Mouse (Mus musculus): ENCODE results near the gene Acot9. TPM values are rescaled to one million over a fixed set of nuclear protein-coding genes. Genes with fewer than 3 reads are reported as not detected.

Gene Acot9
- polyA plus RNA-seq (2016; fragmentation: Nextera tagmentation; extraction: Ambion mirVana) = 19.4 and 23.7 TPM in 2 replicates

- H3K4me3 ChIP-seq = peak within 1 kb of the TSS; percentile 58
- H3K36me3 ChIP-seq = no peaks in the 10 kb centered on the region
- peak; percentile 79 for DNase-seq (ENCODE audit: low spot score)
- no peaks in the 10 kb centered on the region for H3K27me3 ChIP-seq (ENCODE audit: insufficient read depth, poor library complexity, severe bottlenecking)
- peak within 1 kb of the TSS; percentile 79 for H3K27ac ChIP-seq
- 0 out of 2 replicates have a peak, but pooled peaks cover 3% of the 10 kb centered on the region for H3K9me3 ChIP-seq
- WGBS = 15% methylated on average over 37 of the region's 37 CpGs
- no peaks in the 10 kb centered on the region for H3K4me1 ChIP-seq (replicated peaks)
Observed at GRCm38 (mm10) chrX:155262235-155262914, at the start of gene Acot9. Gene Acot9 (plus strand): TSS chrX:155262443.

DNA sequence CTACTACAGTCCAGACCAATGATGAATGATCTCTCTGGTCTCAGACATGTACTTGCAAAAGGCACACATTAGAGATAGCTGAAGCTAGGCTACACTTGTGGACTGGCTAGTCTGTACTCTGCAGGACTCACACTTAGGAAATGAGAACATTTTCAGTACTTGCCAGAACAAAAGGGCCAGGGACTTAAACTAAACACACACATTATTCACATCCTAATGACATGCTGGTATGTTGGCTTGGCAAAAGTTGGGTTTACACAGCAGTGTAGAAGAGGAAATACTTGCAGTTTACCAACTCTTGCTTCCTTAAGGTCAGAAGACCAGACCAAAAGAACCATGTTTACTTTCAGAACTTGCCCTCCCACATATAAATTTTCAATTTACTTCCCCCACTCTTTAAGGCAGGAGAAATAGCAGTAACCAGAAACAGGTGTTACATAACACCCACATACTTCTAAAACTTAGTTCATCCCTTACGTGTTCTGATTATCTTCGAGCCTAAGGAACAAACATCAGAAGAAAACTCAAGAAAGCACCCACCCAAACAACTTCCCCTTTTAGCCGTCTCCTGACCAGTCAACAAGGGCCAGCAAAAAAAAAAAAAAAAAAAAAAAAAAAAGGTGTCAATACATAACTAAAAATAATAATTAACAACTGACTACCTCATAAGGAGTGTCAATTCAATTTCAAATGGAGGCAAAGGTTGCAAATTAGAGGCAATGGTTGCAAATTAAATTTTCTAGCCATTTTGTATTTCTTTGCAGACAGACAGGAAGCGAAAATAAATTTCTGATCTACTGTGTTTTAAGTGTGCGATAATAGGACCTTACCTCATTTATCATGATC, 47.7 kb upstream of the Acot9 start:
- no peak overlapping the region for H3K27ac ChIP-seq
- no peak overlapping the region for H3K4me3 ChIP-seq
- H3K36me3 ChIP-seq = no peaks in the 10 kb centered on the region
- H3K27me3 ChIP-seq (ENCODE audit: insufficient read depth, poor library complexity, severe bottlenecking) = no peaks in the 10 kb centered on the region
- no peak for DNase-seq (ENCODE audit: low spot score)
- no peaks in the 10 kb centered on the region for H3K4me1 ChIP-seq (replicated peaks)
- no peaks in the 10 kb centered on the region for H3K9me3 ChIP-seq
- WGBS = 91% methylated on average over 5 of the region's 5 CpGs

- H3K4me3 ChIP-seq = peak overlapping the region; percentile 56
- no peaks in the 10 kb centered on the region for H3K9me3 ChIP-seq
- WGBS = 29% methylated on average over 24 of the region's 24 CpGs
- H3K27me3 ChIP-seq (ENCODE audit: insufficient read depth, poor library complexity, severe bottlenecking) = no peaks in the 10 kb centered on the region
- DNase-seq (ENCODE audit: low spot score) = peak; percentile 31
- no peaks in the 10 kb centered on the region for H3K4me1 ChIP-seq (replicated peaks)
- H3K27ac ChIP-seq = peak overlapping the region; percentile 80
- no peaks in the 10 kb centered on the region for H3K36me3 ChIP-seq
Observed at GRCm38 (mm10) chrX:155215501-155216248, 46.6 kb upstream of the Acot9 start.

GRCm38 (mm10) chrX:155216271-155216670, 46.0 kb upstream of the Acot9 start, which contains the start of gene Sat1:
Gene Sat1 (minus strand): TSS chrX:155216449.
- Histone ChIP-seq H3K36me3 (no peaks in the 10 kb centered on the region), H3K27me3 (ENCODE audit: insufficient read depth, poor library complexity, severe bottlenecking) (no peaks in the 10 kb centered on the region), H3K9me3 (no peaks in the 10 kb centered on the region), H3K27ac (peak within 1 kb of the TSS; percentile 80), H3K4me1 (replicated peaks) (no peaks in the 10 kb centered on the region), H3K4me3 (peak within 1 kb of the TSS; percentile 56)
- DNase-seq (ENCODE audit: low spot score) = peak; percentile 84
- WGBS = 14% methylated on average over 26 of the region's 26 CpGs

- Histone ChIP-seq H3K27me3 (ENCODE audit: insufficient read depth, poor library complexity, severe bottlenecking) (no peaks in the 10 kb centered on the region), H3K4me3 (no peak overlapping the region), H3K4me1 (replicated peaks) (no peaks in the 10 kb centered on the region), H3K9me3 (no peaks in the 10 kb centered on the region), H3K27ac (no peak overlapping the region), H3K36me3 (no peaks in the 10 kb centered on the region)
- 62% methylated on average over 2 of the region's 2 CpGs for WGBS
- DNase-seq (ENCODE audit: low spot score) = no peak
Observed at GRCm38 (mm10) chrX:155218277-155218676, 44.0 kb upstream of the Acot9 start.

- Histone ChIP-seq H3K27ac (no peak overlapping the region), H3K27me3 (ENCODE audit: insufficient read depth, poor library complexity, severe bottlenecking) (no peaks in the 10 kb centered on the region), H3K9me3 (no peaks in the 10 kb centered on the region), H3K4me3 (no peak overlapping the region), H3K4me1 (replicated peaks) (no peaks in the 10 kb centered on the region), H3K36me3 (no peaks in the 10 kb centered on the region)
- DNase-seq (ENCODE audit: low spot score) = no peak
Observed at GRCm38 (mm10) chrX:155256856-155257255, 5.4 kb upstream of the Acot9 start.

- no peaks in the 10 kb centered on the region for H3K4me1 ChIP-seq (replicated peaks)
- H3K27ac ChIP-seq = no peak overlapping the region
- H3K4me3 ChIP-seq = peak overlapping the region; percentile 58
- H3K36me3 ChIP-seq = no peaks in the 10 kb centered on the region
- WGBS = 52% methylated on average over 1 of the region's 1 CpGs
- no peaks in the 10 kb centered on the region for H3K27me3 ChIP-seq (ENCODE audit: insufficient read depth, poor library complexity, severe bottlenecking)
- DNase-seq (ENCODE audit: low spot score) = no peak
- H3K9me3 ChIP-seq = 0 out of 2 replicates have a peak, but pooled peaks cover 3% of the 10 kb centered on the region
Observed at GRCm38 (mm10) chrX:155262915-155263252, 641 bp downstream of the Acot9 start.

DNA sequence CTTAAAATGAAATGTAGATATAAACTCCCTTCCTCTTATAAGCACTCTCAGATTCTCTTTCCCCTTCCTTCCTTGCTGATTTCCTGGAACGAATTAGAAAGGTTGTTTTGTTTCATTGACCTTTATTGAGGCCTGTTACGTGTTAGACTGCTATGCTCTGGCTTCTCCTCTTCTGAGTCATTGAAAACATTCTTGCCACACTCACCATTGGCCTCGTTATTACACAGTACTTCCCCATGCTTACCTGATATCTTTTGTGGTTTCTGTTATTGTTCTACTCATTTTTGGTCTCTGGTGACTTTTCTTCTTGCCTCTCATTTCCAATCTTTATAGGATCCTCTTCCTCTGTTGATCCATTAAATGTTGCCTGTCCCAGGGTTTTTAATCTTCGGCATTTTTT, 16.2 kb downstream of the Acot9 start:
- H3K36me3 ChIP-seq = no peaks in the 10 kb centered on the region
- H3K4me3 ChIP-seq = no peak overlapping the region
- H3K27ac ChIP-seq = no peak overlapping the region
- DNase-seq (ENCODE audit: low spot score) = no peak
- WGBS = 85% methylated on average over 4 of the region's 4 CpGs
- H3K27me3 ChIP-seq (ENCODE audit: insufficient read depth, poor library complexity, severe bottlenecking) = no peaks in the 10 kb centered on the region
- no peaks in the 10 kb centered on the region for H3K9me3 ChIP-seq
- no peaks in the 10 kb centered on the region for H3K4me1 ChIP-seq (replicated peaks)

GRCm38 (mm10) chrX:155280427-155281044, 18.3 kb downstream of the Acot9 start:
- Histone ChIP-seq H3K27ac (no peak overlapping the region), H3K27me3 (ENCODE audit: insufficient read depth, poor library complexity, severe bottlenecking) (no peaks in the 10 kb centered on the region)
- WGBS = 57% methylated on average over 1 of the region's 1 CpGs

DNA sequence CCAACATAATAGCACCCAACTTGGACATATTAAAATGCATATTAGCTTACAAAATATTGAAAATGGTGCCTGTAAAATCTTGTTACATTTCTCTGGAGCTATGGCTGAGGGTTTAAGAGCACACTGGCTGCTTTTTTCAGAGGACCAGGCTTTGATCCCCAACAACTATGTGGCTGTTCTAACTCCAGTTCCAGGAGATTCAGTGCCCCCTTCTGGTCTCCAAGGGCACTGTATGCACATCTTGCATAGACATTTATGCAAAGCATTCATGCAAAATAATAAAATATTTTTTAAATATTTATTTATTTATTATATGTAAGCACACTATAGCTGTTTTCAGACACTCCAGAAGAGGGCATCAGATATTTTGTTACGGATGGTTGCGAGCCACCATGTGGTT, 44.1 kb downstream of the Acot9 start:
- H3K9me3 ChIP-seq = no peaks in the 10 kb centered on the region
- H3K36me3 ChIP-seq = no peaks in the 10 kb centered on the region
- H3K4me3 ChIP-seq = no peak overlapping the region
- H3K27me3 ChIP-seq (ENCODE audit: insufficient read depth, poor library complexity, severe bottlenecking) = no peaks in the 10 kb centered on the region
- H3K27ac ChIP-seq = no peak overlapping the region
- no peak for DNase-seq (ENCODE audit: low spot score)
- WGBS = 97% methylated on average over 2 of the region's 2 CpGs
- no peaks in the 10 kb centered on the region for H3K4me1 ChIP-seq (replicated peaks)

More at GRCm38 (mm10) chrX:155280427-155281044, 18.3 kb downstream of the Acot9 start:
- H3K9me3 ChIP-seq = no peaks in the 10 kb centered on the region
- H3K36me3 ChIP-seq = no peaks in the 10 kb centered on the region
- DNase-seq (ENCODE audit: low spot score) = no peak
- no peaks in the 10 kb centered on the region for H3K4me1 ChIP-seq (replicated peaks)
- no peak overlapping the region for H3K4me3 ChIP-seq

- Histone ChIP-seq H3K36me3 (no peaks in the 10 kb centered on the region), H3K27ac (no peak overlapping the region), H3K4me1 (replicated peaks) (no peaks in the 10 kb centered on the region), H3K4me3 (no peak overlapping the region), H3K9me3 (no peaks in the 10 kb centered on the region), H3K27me3 (ENCODE audit: insufficient read depth, poor library complexity, severe bottlenecking) (no peaks in the 10 kb centered on the region)
- 42% methylated on average over 4 of the region's 4 CpGs for WGBS
- DNase-seq (ENCODE audit: low spot score) = peak; percentile 15
Observed at GRCm38 (mm10) chrX:155318005-155318404, 55.8 kb downstream of the Acot9 start.

DNA sequence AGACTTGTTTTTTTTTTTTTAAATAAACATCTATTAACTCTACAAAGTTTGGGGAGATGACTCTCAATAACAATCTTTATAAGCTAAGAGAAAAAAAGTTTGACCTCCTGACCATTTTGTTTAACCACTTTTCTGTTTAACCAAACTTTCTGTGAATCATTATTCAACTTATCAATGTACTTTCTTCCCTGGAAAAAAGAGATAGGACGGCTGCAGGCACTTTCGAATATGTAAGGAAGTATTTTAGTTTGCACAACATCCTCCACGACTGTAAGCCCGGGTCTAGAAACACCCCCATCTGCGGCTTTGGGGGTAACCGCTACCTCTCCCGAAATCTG, 75.3 kb downstream of the Acot9 start:
- no peaks in the 10 kb centered on the region for H3K27me3 ChIP-seq (ENCODE audit: insufficient read depth, poor library complexity, severe bottlenecking)
- H3K27ac ChIP-seq = peak overlapping the region; percentile 90
- H3K4me3 ChIP-seq = peak overlapping the region; percentile 61
- H3K9me3 ChIP-seq = no peaks in the 10 kb centered on the region
- H3K36me3 ChIP-seq = peaks cover 19% of the 10 kb centered on the region; the same call in 1 of the 2 replicates
- DNase-seq (ENCODE audit: low spot score) = no peak
- 24% methylated on average over 7 of the region's 7 CpGs for WGBS
- H3K4me1 ChIP-seq (replicated peaks) = no peaks in the 10 kb centered on the region

All from hindbrain, embryonic 10.5 days (tissue).